Mouse (Mus musculus) embryonic fibroblast, embryonic 13.5 days (primary cell): ENCODE data around the gene Sapcd2.
A peak's percentile ranks its signal among the peaks of the same experiment; 100 is the strongest.

Experiments used
- CTCF ChIP-seq: IDR thresholded peaks from 2 replicates; pipeline ENCODE4 v1.5.1; 2011; ENCODE audit warnings: mild to moderate bottlenecking, control low read depth, low read length, moderate library complexity, borderline replicate concordance; ENCODE audit not compliant: insufficient read depth
- POLR2A ChIP-seq: IDR thresholded peaks from 2 replicates; pipeline ENCODE4 v1.6.1; 2011; ENCODE audit warnings: low read depth, mild to moderate bottlenecking, control low read depth, low read length, moderate library complexity

GRCm38 (mm10) chr2:25426721-25427191, 54.6 kb downstream of the Sapcd2 start:
- TF ChIP-seq CTCF = peak; percentile 58; the same call in 1 of the 2 replicates
- TF ChIP-seq POLR2A = no peak
